Mouse (Mus musculus) natural killer cell, adult 2 months (primary cell): ENCODE results near the gene Vsig8.

Experiments used
- DNase-seq, 2 experiments: peaks; one replicate each; pipeline ENCODE4 v3.0.0; 2022; ENCODE audit warnings: low spot score in 2 of 2

The Vsig8 gene

DNA sequence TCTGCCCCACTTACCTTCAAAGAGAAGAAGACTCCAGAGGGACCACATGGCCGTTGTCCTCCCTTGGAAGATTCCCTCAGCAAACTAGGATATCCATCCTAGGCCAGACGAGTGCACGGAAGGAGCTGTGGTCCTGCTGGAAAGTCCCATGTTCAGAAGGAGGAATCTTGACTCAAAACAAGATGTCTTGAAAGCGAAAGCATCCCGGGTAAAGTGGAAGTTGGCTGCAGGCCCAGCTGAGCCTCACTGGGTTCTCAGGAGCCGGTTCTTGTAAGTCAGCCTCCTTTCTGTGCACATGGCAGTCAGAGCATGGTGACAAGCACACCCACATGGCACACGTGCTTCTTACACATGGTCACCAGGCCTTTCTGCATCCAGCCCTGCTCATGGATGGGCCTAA is 34.6 kb downstream of the Vsig8 start, which contains the start of gene Slamf8:
TSS of gene Slamf8 (minus strand) at position 184 of the 400 bp plus-strand sequence.
- no peak for DNase-seq

DNA sequence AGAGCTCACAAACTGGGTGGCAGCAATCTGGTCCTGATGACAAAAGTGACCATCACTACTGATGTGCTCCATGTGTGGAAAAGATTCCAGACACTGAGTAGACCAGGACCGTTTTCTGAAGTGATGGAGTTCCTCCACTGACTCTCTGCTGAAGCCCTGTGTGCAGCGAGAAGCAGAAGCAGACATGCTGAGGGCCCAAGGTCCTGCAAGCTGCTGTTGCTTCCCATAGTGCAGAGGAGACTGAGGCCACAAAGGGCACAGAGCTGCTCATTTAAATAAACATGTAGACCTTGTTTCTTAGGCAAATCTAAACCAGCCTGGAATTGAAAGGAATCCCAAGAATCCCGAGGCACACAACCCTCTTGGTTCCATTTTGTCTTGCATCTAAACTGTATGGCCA is 37.6 kb downstream of the Vsig8 start:
- no peak for DNase-seq

DNA sequence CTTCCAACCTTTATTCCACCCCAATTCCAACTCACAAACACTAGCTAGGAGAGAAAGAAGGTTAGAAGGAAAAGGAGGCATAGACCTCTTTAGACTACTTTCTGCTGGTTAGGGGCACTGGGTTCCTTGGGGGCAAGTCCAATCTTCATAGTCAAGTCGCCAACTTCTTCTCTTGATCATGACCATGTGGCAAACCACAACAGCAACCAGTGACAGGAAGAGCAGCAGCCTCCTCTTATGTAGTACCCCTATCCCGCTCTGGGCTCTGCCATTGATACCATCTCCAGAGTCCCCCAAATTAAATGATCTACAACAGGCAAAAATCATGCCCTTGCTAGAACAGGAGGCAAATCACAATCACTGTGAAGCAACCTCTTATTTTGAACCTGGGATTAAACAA is 38.2 kb downstream of the Vsig8 start:
- DNase-seq = no peak

DNA sequence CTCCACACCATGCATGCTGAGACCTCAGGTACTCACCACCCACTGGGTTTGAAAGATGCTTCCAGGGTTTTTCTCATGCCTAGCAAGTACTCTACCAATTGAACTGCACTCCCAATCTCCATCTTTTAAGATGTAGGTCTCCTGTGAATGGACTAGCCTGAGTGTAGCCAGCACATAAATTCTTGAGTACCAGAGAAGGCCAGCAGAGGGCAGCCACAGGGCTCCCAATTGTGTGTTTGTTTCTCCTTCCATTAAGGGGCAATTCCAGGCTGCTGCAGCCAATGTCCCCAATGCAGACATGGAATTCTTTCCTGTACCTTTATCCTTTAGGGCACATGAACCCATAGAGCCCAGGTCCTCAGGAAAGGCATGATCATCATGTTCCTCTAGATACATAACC is 38.8 kb downstream of the Vsig8 start:
- DNase-seq = peak; percentile 23 to 26

DNA sequence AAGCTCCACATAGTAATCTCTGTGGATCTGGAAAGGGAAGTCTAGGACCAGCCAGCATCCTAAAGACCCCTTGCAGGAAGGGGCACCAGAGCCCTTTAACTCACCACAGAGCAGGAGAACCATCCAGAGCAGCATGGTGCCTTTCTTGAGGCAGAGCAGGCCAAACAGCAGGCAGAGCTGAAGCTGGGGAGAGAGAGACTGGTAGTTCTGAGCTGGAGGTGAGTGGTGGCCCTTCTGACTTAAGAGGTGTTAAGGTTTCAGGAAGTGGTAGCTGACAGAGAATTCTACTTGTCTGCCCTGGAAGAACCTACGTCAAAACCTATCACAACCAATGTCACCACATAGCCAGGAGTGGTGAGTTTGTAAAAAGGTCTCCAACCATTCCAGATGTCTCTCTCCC is 46.6 kb downstream of the Vsig8 start, which contains the start of gene Fcrl6:
TSS of gene Fcrl6 (minus strand) at position 226 of the 400 bp plus-strand sequence.
- peak; percentile 25 to 49 for DNase-seq

DNA sequence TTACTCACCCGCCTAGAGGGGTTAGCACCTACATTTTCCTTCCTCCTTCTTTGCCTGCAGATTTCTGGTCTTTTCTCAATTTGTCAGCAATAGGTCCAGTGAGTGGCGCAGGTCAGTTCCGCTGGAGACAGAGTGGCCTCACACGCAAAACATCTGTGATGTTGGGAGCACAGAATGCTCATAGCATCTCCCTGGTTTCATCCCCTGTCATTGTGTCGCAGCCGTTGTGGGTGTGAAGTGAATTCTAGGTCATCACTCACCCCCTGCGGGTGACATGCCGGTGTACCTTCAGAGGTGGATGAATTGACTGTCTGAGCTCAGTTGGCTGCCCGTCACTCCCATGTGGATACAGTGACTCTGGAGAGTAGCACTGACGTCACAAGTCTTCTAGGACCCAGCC is 55.6 kb downstream of the Vsig8 start:
- DNase-seq = no peak

DNA sequence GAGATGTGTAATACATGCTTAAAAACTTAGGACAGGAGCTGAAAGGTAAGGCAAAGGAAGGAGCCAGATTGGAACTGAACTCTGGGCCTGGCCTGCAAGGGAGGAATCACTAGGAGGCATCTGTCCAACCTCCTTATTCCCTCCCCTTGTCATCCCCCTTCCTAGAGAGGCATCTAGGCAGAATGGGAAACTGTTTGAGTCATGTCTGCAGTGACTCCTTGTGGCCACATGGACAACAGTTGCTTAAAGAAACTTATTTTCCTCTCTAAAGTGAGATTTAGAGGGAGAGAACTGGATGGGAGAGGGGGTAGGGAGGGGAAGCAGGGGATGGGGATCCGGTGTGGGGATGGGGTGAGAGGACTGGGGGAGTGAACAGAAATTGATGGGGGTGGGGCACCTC is 57.0 kb downstream of the Vsig8 start:
- no peak for DNase-seq
